ENCODE assay signal across 9 mouse cellular contexts in the genomic region with DNA sequence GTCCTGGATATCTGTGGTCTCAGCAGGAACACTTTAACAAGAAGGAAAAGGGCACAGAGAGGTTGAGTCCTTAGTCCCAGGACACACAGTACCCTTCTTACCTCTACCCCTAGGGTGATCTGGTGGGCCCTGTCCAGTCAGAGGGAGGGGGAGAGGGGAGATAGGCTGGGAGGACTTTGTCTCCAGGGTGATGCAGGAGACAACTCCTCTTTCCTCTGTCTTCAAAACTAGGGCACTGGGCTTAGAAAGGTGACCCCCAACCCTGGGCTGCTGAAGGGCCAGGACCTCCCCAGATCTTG. TPM values are rescaled to one million over a fixed set of nuclear protein-coding genes. Genes with fewer than 3 reads are reported as not detected.
A peak's percentile ranks its signal among the peaks of the same experiment; 100 is the strongest.
DNase-seq lines count a peak whose midpoint lies in the region; ATAC-seq and TF ChIP-seq lines count a peak whose summit lies in the region.
"Had no signal": no experiment of that assay in that cellular context is flagged by ENCODE, and none has a peak within 500 bp of the region (broad histone marks: within the 10 kb centered on the region; RNA-seq: fewer than 3 reads in every experiment).

No protein-coding gene starts in this region.

- H3K9me3 ChIP-seq in forebrain, embryonic 10.5 days = no peaks in the 10 kb centered on the region
- H3K9me3 ChIP-seq in intestine, embryonic 15.5 days = no peaks in the 10 kb centered on the region
- H3K9me3 ChIP-seq in neural tube, embryonic 15.5 days (replicated peaks) = no peaks in the 10 kb centered on the region

- peak; percentile 8; the same call in 1 of the 2 replicates for ATAC-seq in intestine, embryonic 15.5 days
- ATAC-seq in neural tube, embryonic 15.5 days (ENCODE audit: low FRiP score) = peak; percentile 8; the same call in 1 of the 2 replicates

- H3K4me3 ChIP-seq in left cerebral cortex, adult 2 months = peak overlapping the region; percentile 19; the same call in 1 of the 2 replicates
- H3K4me3 ChIP-seq in forebrain, embryonic 10.5 days = peak overlapping the region; percentile 69
- peak overlapping the region; percentile 67 for H3K4me3 ChIP-seq in intestine, embryonic 15.5 days (replicated peaks)
- peak overlapping the region; percentile 64 for H3K4me3 ChIP-seq in neural tube, embryonic 15.5 days (replicated peaks)

- H3K4me2 ChIP-seq in intestine, embryonic 15.5 days (replicated peaks) = peak overlapping the region; percentile 97
- H3K4me2 ChIP-seq in neural tube, embryonic 15.5 days = peak overlapping the region; percentile 83

- peak overlapping the region; percentile 51; the same call in 1 of the 2 replicates for H3K27ac ChIP-seq in left cerebral cortex, adult 2 months
- H3K27ac ChIP-seq in forebrain, embryonic 10.5 days = peak overlapping the region; percentile 86
- peak overlapping the region; percentile 38 for H3K27ac ChIP-seq in intestine, embryonic 15.5 days
- H3K27ac ChIP-seq in neural tube, embryonic 15.5 days (replicated peaks) = 0 out of 2 replicates have a peak overlapping the region, but pooled peaks have one; percentile 39

- H3K9ac ChIP-seq in intestine, embryonic 15.5 days = 0 out of 2 replicates have a peak overlapping the region, but pooled peaks have one; percentile 2
- H3K9ac ChIP-seq in neural tube, embryonic 15.5 days (replicated peaks) = no peak overlapping the region; the same call in 1 of the 2 replicates

- intact Hi-C loops in left cerebral cortex, adult 2 months (cut with DNase I) = loop anchor here (2.0 kb wide), 1 partner anchor 37 kb away; no protein-coding TSS in a partner anchor
- intact Hi-C loops in left cerebral cortex, postnatal 36 days (cut with DNase I) = loop anchor here (5.0 kb wide), 1 partner anchor 35 kb away; no protein-coding TSS in a partner anchor

- peaks cover 65% of the 10 kb centered on the region for H3K27me3 ChIP-seq in forebrain, embryonic 10.5 days (ENCODE audit: poor library complexity, severe bottlenecking)
- H3K27me3 ChIP-seq in intestine, embryonic 15.5 days (replicated peaks) = peaks cover 11% of the 10 kb centered on the region; the same call in 1 of the 2 replicates
- H3K27me3 ChIP-seq in neural tube, embryonic 15.5 days (replicated peaks) = no peaks in the 10 kb centered on the region

- DNase-seq in left cerebral cortex, adult 2 months (ENCODE audit: extremely low spot score in 1 of 2, low spot score in 2 of 2) = no peak
- DNase-seq in left cerebral cortex, postnatal 36 days (ENCODE audit: low spot score in 2 of 2) = no peak
- DNase-seq in forebrain, embryonic 10.5 days (ENCODE audit: extremely low spot score, low spot score) = peak; percentile 33
- DNase-seq in ovary, postnatal 14 days (ENCODE audit: low spot score) = no peak
- DNase-seq in right cerebral cortex, postnatal 14 days = no peak

- H3K4me1 ChIP-seq in forebrain, embryonic 10.5 days = peaks cover 93% of the 10 kb centered on the region
- H3K4me1 ChIP-seq in intestine, embryonic 15.5 days (replicated peaks) = peaks cover 64% of the 10 kb centered on the region
- peaks cover 77% of the 10 kb centered on the region for H3K4me1 ChIP-seq in neural tube, embryonic 15.5 days

- no peaks in the 10 kb centered on the region for H3K36me3 ChIP-seq in forebrain, embryonic 10.5 days (replicated peaks)
- H3K36me3 ChIP-seq in intestine, embryonic 15.5 days = no peaks in the 10 kb centered on the region
- H3K36me3 ChIP-seq in neural tube, embryonic 15.5 days = no peaks in the 10 kb centered on the region

- no peak for TF ChIP-seq CTCF in left cerebral cortex, adult 2 months (IDR thresholded peaks at IDR 0.05)

RNA-seq across cellular contexts. Expression of a gene that starts 0.7 kb away (rescaled TPM):
- 100 to 1,000 TPM in 1 of 2 experiments, 10 to 100 TPM in 1; 77.7 to 105 TPM for total RNA-seq in left cerebral cortex, adult 2 months (2021)
- 10 to 100 TPM; 64.1 to 87.6 TPM for total RNA-seq in left cerebral cortex, postnatal 36 days (2021)
- polyA plus RNA-seq in forebrain, embryonic 10.5 days (2016; fragmentation: Nextera tagmentation; extraction: Ambion mirVana) = 11.1 and 12.0 TPM in 2 replicates
- polyA plus RNA-seq in intestine, embryonic 15.5 days (2015; fragmentation: Nextera tagmentation; extraction: Ambion mirVana) = 7.9 and 9.6 TPM in 2 replicates
- polyA plus RNA-seq in neural tube, embryonic 15.5 days (2015; fragmentation: Nextera tagmentation; extraction: Ambion mirVana) = 12.2 and 14.0 TPM in 2 replicates

RNA-seq across cellular contexts. Expression of a gene that starts 50.3 kb away (rescaled TPM):
- total RNA-seq in left cerebral cortex, adult 2 months (2021) = 1 to 10 TPM in 1 of 2 experiments, under 1 TPM in 1; 0.68 to 1.0 TPM
- under 1 TPM; 0.27 to 0.45 TPM for total RNA-seq in left cerebral cortex, postnatal 36 days (2021)
- polyA plus RNA-seq in forebrain, embryonic 10.5 days (2016; fragmentation: Nextera tagmentation; extraction: Ambion mirVana) = 2.0 TPM in 2 replicates
- 0.78 and 0.93 TPM in 2 replicates for polyA plus RNA-seq in intestine, embryonic 15.5 days (2015; fragmentation: Nextera tagmentation; extraction: Ambion mirVana)
- 1.6 and 1.7 TPM in 2 replicates for polyA plus RNA-seq in neural tube, embryonic 15.5 days (2015; fragmentation: Nextera tagmentation; extraction: Ambion mirVana)
- total RNA-seq: gastrocnemius, postnatal 25 days; liver, adult 2 months had no signal
- polyA plus RNA-seq: liver, adult 2 months had no signal

Comparison
In these comparisons a context has a peak if more than half of its experiments do, and no peak if none do; other contexts are left out.
1. H3K4me3 ChIP-seq: peak in every context shown above with its lines; median percentile 69 in forebrain, embryonic 10.5 days; 67 in intestine, embryonic 15.5 days; 64 in neural tube, embryonic 15.5 days; 19 in left cerebral cortex, adult 2 months.